Mouse (Mus musculus) CH12.LX (cell line): Measurements from ENCODE around the gene Tpsg1.

Source experiments
- CTCF ChIP-seq, 2 experiments: IDR thresholded peaks in 1 of 2; conservative IDR thresholded peaks in 1 of 2; 2 replicates each; pipeline ENCODE4 v1.5.1; 2011 to 2012; ENCODE audit warnings: low read depth in 2 of 2, low read length in 2 of 2, improper control_type of control experiment in 1 of 2, inconsistent platforms in 1 of 2, mild to moderate bottlenecking in 1 of 2, moderate library complexity in 1 of 2
- EP300 ChIP-seq: IDR thresholded peaks from 2 replicates; pipeline ENCODE4 v1.6.1; 2011; ENCODE audit warnings: low read length, improper control_type of control experiment
- MXI1 ChIP-seq: IDR thresholded peaks from 2 replicates; pipeline ENCODE4 v1.6.1; 2011; ENCODE audit warnings: mild to moderate bottlenecking, low read depth, low read length, improper control_type of control experiment
- MYC ChIP-seq: IDR thresholded peaks from 2 replicates; pipeline ENCODE4 v1.6.1; 2011; ENCODE audit warnings: low read depth, mild to moderate bottlenecking, improper control_type of control experiment, low read length
- NRF1 ChIP-seq: IDR thresholded peaks from 2 replicates; pipeline ENCODE4 v1.6.1; 2014; ENCODE audit warnings: low read depth, mild to moderate bottlenecking, inconsistent platforms, low read length, improper control_type of control experiment, moderate library complexity
- POLR2A ChIP-seq: IDR thresholded peaks from 2 replicates; pipeline ENCODE4 v1.6.1; 2011; ENCODE audit warnings: low read depth, mild to moderate bottlenecking, improper control_type of control experiment, low read length
- RCOR1 ChIP-seq: conservative IDR thresholded peaks from 2 replicates; pipeline ENCODE4 v1.6.1; 2012; ENCODE audit warnings: low read depth, mild to moderate bottlenecking, inconsistent platforms, low read length, improper control_type of control experiment
- TCF12 ChIP-seq: IDR thresholded peaks from 2 replicates; pipeline ENCODE4 v1.6.1; 2014; ENCODE audit warnings: low read depth, mild to moderate bottlenecking, inconsistent platforms, low read length, improper control_type of control experiment
- UBTF ChIP-seq: IDR thresholded peaks from 2 replicates; pipeline ENCODE4 v1.6.1; 2012; ENCODE audit warnings: low read depth, mild to moderate bottlenecking, inconsistent platforms, low read length, improper control_type of control experiment, moderate library complexity
- USF1 ChIP-seq: IDR thresholded peaks from 2 replicates; pipeline ENCODE4 v1.6.1; 2014; ENCODE audit warnings: low read depth, mild to moderate bottlenecking, inconsistent platforms, low read length, improper control_type of control experiment
- ZC3H11A ChIP-seq: IDR thresholded peaks from 2 replicates; pipeline ENCODE4 v1.6.1; 2012; ENCODE audit warnings: low read depth, mild to moderate bottlenecking, inconsistent platforms, low read length, improper control_type of control experiment
- ZKSCAN1 ChIP-seq: IDR thresholded peaks from 2 replicates; pipeline ENCODE4 v1.6.1; 2012; ENCODE audit warnings: low read depth, inconsistent platforms, low read length, improper control_type of control experiment, borderline replicate concordance

DNA sequence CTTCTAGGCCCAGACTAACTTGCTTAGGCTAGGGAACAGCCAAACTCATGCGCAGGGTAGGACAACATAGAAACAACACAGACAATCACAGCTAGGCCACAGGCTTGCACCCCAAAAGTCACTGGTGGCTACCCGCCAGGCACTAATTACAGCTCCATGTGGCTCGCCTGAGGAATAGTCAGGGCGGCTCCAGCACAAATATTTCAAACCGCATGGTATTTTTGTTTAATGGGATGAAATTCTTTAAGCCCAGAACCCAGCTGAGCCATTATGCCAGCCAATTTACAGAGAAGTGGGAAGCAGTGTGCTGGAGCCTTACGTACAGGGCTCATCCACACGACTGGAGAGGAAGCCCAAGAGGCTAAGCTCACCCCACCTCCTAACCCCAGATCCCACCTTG is 40.5 kb downstream of the Tpsg1 start:
- TF ChIP-seq ZKSCAN1 (no peak), CTCF (conservative IDR thresholded peaks at IDR 0.05 in 1 of 2, IDR thresholded peaks at IDR 0.05 in 1 of 2; ENCODE audit: low read depth in 2 of 2, low read length in 2 of 2) (no peak), EP300 (no peak), NRF1 (no peak), USF1 (no peak), ZC3H11A (no peak), TCF12 (no peak), POLR2A (no peak), UBTF (no peak), RCOR1 (no peak), MXI1 (no peak), MYC (no peak)
